Mouse (Mus musculus): ENCODE data around the gene Noc2l.

The Noc2l gene

GRCm38 (mm10) chr4:156216196-156216595 is 19.6 kb upstream of the Noc2l start:
- DNase-seq (ENCODE audit: low read depth, low spot score), result no peak

DNA sequence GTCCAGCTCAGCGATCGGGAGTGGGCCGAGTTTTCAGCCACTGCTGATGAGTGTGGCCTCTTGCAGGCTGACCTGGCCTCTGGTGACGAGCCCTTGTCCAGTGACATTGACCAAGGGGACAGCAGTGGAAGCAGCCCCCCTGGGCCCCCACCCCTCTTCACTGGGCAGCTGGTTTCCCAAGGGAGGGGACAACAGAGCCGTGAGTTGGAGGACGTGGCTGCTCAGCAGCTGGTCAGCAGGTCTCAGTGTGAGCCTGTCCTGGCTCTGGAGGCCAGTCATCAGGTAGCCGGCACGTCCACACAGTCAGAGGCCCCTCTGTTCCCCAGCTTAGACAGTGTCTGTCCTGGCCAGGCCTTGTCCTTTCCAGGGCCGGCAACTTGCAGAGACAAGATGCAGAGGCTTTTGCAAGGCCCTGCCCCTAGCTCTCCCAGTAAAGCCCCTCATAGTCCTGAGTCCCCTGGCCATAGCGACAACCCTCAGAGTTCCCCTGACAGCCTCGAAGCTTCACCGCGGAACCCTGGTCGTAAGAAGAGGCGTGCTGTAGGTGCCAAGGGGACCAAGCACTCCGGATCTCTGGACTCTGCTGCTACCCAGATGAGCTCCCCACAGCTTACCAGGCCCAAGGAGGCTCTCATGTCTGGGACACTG is 18.7 kb upstream of the Noc2l start:
- DNase-seq (ENCODE audit: low read depth, low spot score), result no peak

GRCm38 (mm10) chr4:156217838-156218237 is 18.0 kb upstream of the Noc2l start:
- no peak for DNase-seq (ENCODE audit: low read depth, low spot score)

- no peak for DNase-seq (ENCODE audit: low read depth, low spot score)
Observed at GRCm38 (mm10) chr4:156219936-156220335, 15.9 kb upstream of the Noc2l start.

DNA sequence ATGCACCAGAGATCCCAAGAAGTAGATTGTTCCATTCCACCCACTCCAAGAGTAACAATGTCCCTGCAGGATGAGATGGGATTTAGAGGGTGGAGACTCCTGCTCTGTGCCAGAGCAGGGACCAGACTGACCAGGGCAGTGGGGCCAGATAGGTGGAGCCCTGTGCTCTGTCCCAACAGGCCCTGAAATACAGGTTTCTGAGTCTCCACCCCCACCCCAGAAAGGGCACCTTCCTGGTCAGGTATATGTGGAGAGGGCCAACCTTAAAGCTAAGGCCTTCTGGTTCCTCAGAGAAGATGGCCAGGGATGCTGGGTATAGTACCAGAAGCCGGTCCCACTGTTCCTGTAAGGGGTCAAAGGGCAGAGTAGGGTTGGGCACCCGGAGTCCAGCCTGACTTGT is 11.5 kb upstream of the Noc2l start:
- DNase-seq (ENCODE audit: low read depth, low spot score), result no peak

- no peak for DNase-seq (ENCODE audit: low read depth, low spot score)
Observed at GRCm38 (mm10) chr4:156227752-156228392, 7.9 kb upstream of the Noc2l start.

GRCm38 (mm10) chr4:156228393-156229024 is 7.3 kb upstream of the Noc2l start:
- no peak for DNase-seq (ENCODE audit: low read depth, low spot score)

DNA sequence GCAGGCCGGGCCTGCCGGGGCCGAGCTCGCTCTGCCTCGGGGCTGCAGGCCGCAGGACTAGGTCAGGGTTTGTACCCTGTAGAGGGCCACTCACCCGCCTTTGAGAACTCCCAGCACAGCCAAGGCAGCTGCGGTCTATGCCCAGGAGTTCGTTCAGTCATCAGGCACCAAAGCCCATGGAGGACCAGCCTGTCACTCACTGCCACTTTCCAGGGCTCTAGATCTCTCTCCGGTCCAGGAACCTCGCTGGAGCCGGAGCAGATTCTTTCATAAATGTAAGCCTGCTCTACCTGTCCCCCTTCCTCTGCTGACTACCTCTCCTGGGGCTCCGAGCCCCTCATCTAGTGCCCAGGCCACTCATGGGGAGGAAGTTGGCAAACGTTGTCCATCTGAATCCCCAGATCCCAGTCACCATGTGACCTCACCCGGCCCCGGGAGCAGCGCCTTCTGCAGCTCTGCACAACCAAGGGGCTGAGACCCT is 1.7 kb upstream of the Noc2l start:
- DNase-seq (ENCODE audit: low read depth, low spot score), result no peak

DNA sequence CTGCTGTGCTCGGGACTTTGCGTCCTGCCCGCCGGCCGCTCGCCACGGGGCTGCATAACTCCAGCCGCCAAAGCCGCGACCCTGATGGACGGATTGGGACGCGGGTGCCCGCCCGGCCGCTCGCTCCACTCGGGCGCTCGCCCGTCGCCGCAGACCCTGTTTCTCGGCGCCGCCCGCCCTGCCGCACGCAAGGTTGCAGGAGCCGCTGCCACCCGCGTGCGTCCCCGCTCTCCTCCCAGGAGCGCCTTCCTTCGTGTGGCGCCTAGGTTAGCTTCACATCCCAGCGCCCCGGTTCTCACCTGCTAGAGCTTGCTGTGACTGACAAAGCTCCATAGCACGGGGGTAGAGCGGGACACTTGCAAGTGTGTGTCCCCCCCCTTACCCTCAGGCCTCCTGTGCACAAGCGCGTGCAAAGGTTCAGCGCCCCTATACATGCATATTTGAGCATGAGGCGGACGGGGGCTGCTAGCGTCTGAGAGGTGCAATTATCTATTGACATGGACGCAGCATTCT is 1.1 kb upstream of the Noc2l start, which contains the start of gene Plekhn1:
Plekhn1 (minus strand) TSS at position 157 of the 513 bp plus-strand sequence.
- peak; percentile 77 for DNase-seq (ENCODE audit: low read depth, low spot score)

GRCm38 (mm10) chr4:156235360-156235770 is 445 bp upstream of the Noc2l start:
- no peak for DNase-seq (ENCODE audit: low read depth, low spot score)

GRCm38 (mm10) chr4:156236651-156237447 is 1.0 kb downstream of the Noc2l start:
- DNase-seq (ENCODE audit: low read depth, low spot score), result peak; percentile 40

GRCm38 (mm10) chr4:156249567-156249966 is 13.8 kb downstream of the Noc2l start:
- DNase-seq (ENCODE audit: low read depth, low spot score), result no peak

DNA sequence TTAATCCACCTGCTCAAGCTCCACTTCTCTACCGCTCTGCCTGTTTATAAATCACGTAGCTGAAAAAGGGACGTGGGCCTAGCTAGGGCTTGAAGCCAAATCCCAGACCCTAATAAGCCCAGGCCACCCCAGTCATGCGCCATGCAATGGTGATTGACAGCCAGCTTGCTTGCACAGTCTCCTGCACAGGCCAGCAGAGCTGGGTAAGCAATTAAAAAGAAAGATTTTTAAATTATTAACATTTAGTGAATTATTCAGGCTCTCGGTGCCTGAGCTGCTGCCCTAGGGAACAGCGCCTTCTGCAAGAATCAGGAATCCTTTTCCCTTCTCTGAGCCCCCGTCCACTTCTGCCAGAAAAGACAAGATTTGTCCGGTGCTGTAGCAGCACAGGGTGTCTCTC is 15.3 kb downstream of the Noc2l start:
- no peak for DNase-seq (ENCODE audit: low read depth, low spot score)

DNA sequence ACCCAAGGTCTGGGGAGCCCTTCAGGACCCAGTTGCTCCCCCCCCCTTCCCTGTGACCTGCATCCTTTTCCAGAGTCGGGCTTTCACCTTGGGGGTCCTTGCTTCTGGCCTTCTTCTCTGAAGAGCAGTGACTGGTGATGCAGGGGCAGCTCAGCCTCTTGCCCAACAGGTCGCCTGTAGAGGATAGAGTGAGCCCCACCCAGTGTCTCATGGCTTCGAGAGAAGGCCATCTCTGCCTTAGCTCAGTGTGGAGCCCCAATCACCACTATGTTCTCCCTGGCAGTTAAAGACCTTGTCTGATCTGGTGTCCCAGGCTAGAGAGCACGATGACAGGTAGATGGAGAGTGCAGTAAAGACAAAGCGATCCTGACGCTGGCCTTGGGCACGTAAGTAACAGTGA is 16.3 kb downstream of the Noc2l start:
- DNase-seq (ENCODE audit: low read depth, low spot score), result no peak

GRCm38 (mm10) chr4:156252619-156253018 is 16.8 kb downstream of the Noc2l start:
- DNase-seq (ENCODE audit: low read depth, low spot score), result no peak

GRCm38 (mm10) chr4:156253043-156253442 is 17.2 kb downstream of the Noc2l start:
- no peak for DNase-seq (ENCODE audit: low read depth, low spot score)

DNA sequence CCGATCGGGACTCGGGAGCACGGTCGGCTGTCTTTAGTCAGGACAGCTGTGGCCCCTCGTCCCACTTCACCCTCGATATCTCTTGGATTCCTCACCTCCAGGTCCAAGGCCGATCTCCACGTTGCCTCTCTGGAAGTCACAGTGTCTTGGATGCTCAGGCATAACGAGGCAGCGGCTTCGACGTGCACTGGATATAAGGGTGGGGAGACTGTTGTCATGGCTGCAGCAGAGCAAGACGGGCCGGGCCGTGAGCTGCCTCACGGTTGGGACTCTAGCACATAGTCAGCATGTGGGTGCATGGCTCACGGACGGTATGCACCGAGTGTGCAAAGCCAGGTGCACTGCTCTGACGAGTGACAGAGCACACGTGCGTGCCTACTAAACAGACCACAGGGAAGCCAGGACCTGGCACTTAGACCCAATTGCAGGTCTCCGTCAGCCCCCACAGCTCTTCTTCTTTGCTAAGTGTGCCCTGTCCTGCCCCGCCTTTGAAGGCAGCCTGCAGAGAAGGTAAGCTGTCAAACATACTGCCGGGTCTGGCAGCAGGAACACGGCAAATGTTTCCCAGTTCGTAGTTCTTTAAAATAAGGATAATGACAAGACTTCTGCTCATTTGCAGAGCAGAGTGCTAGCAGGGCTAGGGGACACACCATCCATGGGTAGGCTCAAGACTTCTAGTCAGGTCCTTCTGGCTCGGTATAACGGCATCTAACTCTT is 18.7 kb downstream of the Noc2l start:
- DNase-seq (ENCODE audit: low read depth, low spot score), result peak; percentile 52

- DNase-seq (ENCODE audit: low read depth, low spot score), result peak; percentile 63
Observed at GRCm38 (mm10) chr4:156255078-156255839, 19.4 kb downstream of the Noc2l start, which contains the start of gene Samd11. Gene Samd11 (minus strand): TSS chr4:156255657.

Measured in CD4-positive helper T cell, adult 2 months (primary cell).